Mouse (Mus musculus): ENCODE measurements around the gene Nupl1. TPM values are rescaled to one million over a fixed set of nuclear protein-coding genes. Genes with fewer than 3 reads are reported as not detected.

The Nupl1 gene
- total and polyA plus RNA-seq, 2 experiments, result not detected

DNA sequence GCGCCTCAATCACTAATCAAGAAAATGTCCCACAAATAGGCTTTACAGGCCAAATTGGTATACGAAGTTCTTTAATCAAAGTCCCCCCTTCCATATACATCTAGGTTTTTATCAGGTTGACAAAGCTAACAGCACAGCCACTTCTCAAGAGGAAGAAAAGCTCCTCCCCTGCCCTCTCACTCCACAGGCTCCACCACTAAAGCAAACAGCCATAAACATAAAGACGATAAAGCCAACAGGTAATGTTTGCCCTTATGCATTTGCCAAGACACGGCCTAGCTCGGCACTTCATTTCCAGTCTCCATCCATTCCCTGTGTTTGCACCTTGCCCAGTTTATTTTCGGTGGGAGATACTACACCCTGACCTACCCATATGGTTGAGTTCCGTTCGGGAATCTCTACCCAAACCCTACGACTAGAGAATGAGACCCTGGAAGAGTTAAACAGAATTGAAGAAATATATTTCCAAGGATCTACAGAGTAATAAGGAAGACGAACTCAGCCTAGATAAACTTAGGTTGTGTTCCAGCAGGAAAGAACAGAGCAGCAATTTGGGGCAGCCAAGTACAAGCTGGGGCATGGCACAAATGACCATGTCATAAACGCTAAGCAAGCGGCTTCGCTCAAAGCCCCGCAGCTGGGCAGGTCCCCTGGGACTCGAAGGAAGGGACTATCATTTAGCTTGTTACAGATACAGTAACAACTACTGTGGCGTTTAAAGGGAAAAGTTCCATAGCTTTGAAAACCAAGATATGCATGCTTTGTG lies 80.2 kb downstream of the Nupl1 start:
- DNase-seq (ENCODE audit: extremely low read depth, low read depth, low spot score), result no peak
- TF ChIP-seq CTCF (IDR thresholded peaks at IDR 0.05; ENCODE audit: low read depth, low read length) (no peak), POLR2A (IDR thresholded peaks at IDR 0.05; ENCODE audit: extremely low read depth, insufficient read depth, low read length) (no peak)
- Histone ChIP-seq H3K4me1 (ENCODE audit: control insufficient read depth, insufficient read depth, low read length) (no peaks in the 10 kb centered on the region), H3K79me2 (ENCODE audit: control insufficient read depth, insufficient read depth, low read length) (no peaks in the 10 kb centered on the region), H3K27ac (replicated peaks; ENCODE audit: insufficient read depth, low read depth, low read length) (no peak overlapping the region), H3K9ac (ENCODE audit: low read depth, low read length) (no peak overlapping the region), H3K4me3 (ENCODE audit: insufficient read depth, low read depth, low read length) (no peak overlapping the region), H3K36me3 (ENCODE audit: control insufficient read depth, insufficient read depth, low read length) (no peaks in the 10 kb centered on the region), H3K27me3 (ENCODE audit: control insufficient read depth, insufficient read depth, low read length) (no peaks in the 10 kb centered on the region)
- WGBS, result 80% methylated on average over 16 of the region's 16 CpGs

DNA sequence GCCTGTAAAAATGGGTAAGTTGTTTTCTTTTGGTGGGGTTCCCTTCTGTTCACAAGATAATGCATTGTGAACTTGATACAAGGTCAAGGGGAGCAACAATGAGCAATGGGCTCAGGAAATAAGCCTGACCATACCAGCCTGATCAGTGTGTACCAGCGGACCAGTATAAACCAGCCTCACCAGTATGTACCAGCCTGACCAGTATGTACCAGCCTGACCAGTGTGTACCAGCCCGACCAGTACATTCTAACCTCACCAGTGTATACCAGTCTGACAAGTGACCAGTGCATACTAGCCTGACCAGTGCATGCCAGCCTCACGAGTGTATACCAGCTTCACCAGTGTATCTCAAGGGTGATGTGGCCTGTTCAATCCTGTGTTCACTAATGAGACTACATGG lies 87.9 kb downstream of the Nupl1 start:
- no peak overlapping the region for H3K27ac ChIP-seq (replicated peaks; ENCODE audit: insufficient read depth, low read depth, low read length)
- no peak overlapping the region for H3K4me3 ChIP-seq (ENCODE audit: insufficient read depth, low read depth, low read length)
- DNase-seq (ENCODE audit: extremely low read depth, low read depth, low spot score), result no peak
- TF ChIP-seq CTCF (IDR thresholded peaks at IDR 0.05; ENCODE audit: low read depth, low read length) (no peak), POLR2A (IDR thresholded peaks at IDR 0.05; ENCODE audit: extremely low read depth, insufficient read depth, low read length) (no peak)
- no peaks in the 10 kb centered on the region for H3K4me1 ChIP-seq (ENCODE audit: control insufficient read depth, insufficient read depth, low read length)
- H3K79me2 ChIP-seq (ENCODE audit: control insufficient read depth, insufficient read depth, low read length), result no peaks in the 10 kb centered on the region
- H3K36me3 ChIP-seq (ENCODE audit: control insufficient read depth, insufficient read depth, low read length), result no peaks in the 10 kb centered on the region
- H3K27me3 ChIP-seq (ENCODE audit: control insufficient read depth, insufficient read depth, low read length), result no peaks in the 10 kb centered on the region; the same call in 1 of the 2 replicates
- WGBS, result 91% methylated on average over 3 of the region's 3 CpGs
- H3K9ac ChIP-seq (ENCODE audit: low read depth, low read length), result no peak overlapping the region

DNA sequence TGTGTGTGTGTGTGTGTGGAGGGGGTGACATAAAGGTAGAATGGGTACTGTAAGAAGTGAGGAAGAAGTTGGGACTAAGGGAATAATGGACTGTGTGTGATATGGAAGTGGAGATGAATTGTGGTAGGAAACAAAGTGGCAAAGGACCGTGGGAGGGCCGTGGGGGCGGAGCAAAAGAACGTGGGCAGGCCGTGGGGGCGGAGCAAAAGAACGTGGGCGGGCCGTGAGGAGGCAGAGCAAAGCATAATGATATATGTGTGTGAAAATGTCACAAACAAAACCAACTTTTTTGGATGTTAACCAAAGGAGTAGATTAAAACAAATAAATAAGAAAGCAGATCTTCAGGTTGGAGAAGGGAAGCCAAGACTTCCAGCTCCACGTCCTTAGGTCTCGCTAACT lies 98.9 kb downstream of the Nupl1 start:
- Histone ChIP-seq H3K4me3 (ENCODE audit: insufficient read depth, low read depth, low read length) (no peak overlapping the region), H3K9ac (ENCODE audit: low read depth, low read length) (no peak overlapping the region), H3K4me1 (ENCODE audit: control insufficient read depth, insufficient read depth, low read length) (no peaks in the 10 kb centered on the region), H3K27me3 (ENCODE audit: control insufficient read depth, insufficient read depth, low read length) (no peaks in the 10 kb centered on the region), H3K27ac (replicated peaks; ENCODE audit: insufficient read depth, low read depth, low read length) (no peak overlapping the region), H3K36me3 (ENCODE audit: control insufficient read depth, insufficient read depth, low read length) (no peaks in the 10 kb centered on the region), H3K79me2 (ENCODE audit: control insufficient read depth, insufficient read depth, low read length) (no peaks in the 10 kb centered on the region)
- no peak for DNase-seq (ENCODE audit: extremely low read depth, low read depth, low spot score)
- 76% methylated on average over 11 of the region's 11 CpGs for WGBS
- TF ChIP-seq CTCF (IDR thresholded peaks at IDR 0.05; ENCODE audit: low read depth, low read length) (no peak), POLR2A (IDR thresholded peaks at IDR 0.05; ENCODE audit: extremely low read depth, insufficient read depth, low read length) (no peak)

DNA sequence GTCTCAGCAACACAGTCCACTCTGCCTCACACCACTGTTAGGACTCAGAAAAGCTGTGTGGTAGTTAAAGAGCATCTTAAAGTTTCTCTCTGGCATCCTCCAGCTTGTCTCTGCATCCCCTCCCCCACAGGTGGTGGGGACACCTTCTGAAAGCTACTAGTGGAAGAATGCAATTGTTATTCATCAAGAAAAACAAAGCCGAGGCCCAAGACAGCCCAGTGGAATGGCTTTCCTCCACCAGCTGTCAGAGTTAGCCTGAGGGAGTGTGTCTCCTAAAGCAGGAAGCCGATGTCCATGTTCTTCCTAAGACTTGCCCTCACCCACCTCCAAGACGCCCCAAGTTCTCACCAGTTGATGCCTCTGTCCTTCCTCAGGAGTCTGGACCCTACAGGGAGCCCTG lies 102.3 kb downstream of the Nupl1 start:
- 72% methylated on average over 3 of the region's 3 CpGs for WGBS
- no peaks in the 10 kb centered on the region for H3K36me3 ChIP-seq (ENCODE audit: control insufficient read depth, insufficient read depth, low read length)

GRCm38 (mm10) chr14:60143234-60143633 lies 108.0 kb downstream of the Nupl1 start:
- Histone ChIP-seq H3K9ac (ENCODE audit: low read depth, low read length) (no peak overlapping the region), H3K36me3 (ENCODE audit: control insufficient read depth, insufficient read depth, low read length) (no peaks in the 10 kb centered on the region), H3K27me3 (ENCODE audit: control insufficient read depth, insufficient read depth, low read length) (no peaks in the 10 kb centered on the region), H3K4me1 (ENCODE audit: control insufficient read depth, insufficient read depth, low read length) (no peaks in the 10 kb centered on the region), H3K4me3 (ENCODE audit: insufficient read depth, low read depth, low read length) (no peak overlapping the region), H3K27ac (replicated peaks; ENCODE audit: insufficient read depth, low read depth, low read length) (no peak overlapping the region), H3K79me2 (ENCODE audit: control insufficient read depth, insufficient read depth, low read length) (no peaks in the 10 kb centered on the region)
- no peak for TF ChIP-seq CTCF (IDR thresholded peaks at IDR 0.05; ENCODE audit: low read depth, low read length)
- no peak for TF ChIP-seq POLR2A (IDR thresholded peaks at IDR 0.05; ENCODE audit: extremely low read depth, insufficient read depth, low read length)
- 91% methylated on average over 10 of the region's 10 CpGs for WGBS
- DNase-seq (ENCODE audit: extremely low read depth, low read depth, low spot score), result no peak

More for the DNA sequence above, 102.3 kb downstream of the Nupl1 start:
- no peaks in the 10 kb centered on the region for H3K27me3 ChIP-seq (ENCODE audit: control insufficient read depth, insufficient read depth, low read length)
- no peaks in the 10 kb centered on the region for H3K79me2 ChIP-seq (ENCODE audit: control insufficient read depth, insufficient read depth, low read length)
- DNase-seq (ENCODE audit: extremely low read depth, low read depth, low spot score), result no peak
- H3K9ac ChIP-seq (ENCODE audit: low read depth, low read length), result no peak overlapping the region
- no peaks in the 10 kb centered on the region for H3K4me1 ChIP-seq (ENCODE audit: control insufficient read depth, insufficient read depth, low read length)
- H3K27ac ChIP-seq (replicated peaks; ENCODE audit: insufficient read depth, low read depth, low read length), result no peak overlapping the region
- H3K4me3 ChIP-seq (ENCODE audit: insufficient read depth, low read depth, low read length), result no peak overlapping the region
- TF ChIP-seq CTCF (IDR thresholded peaks at IDR 0.05; ENCODE audit: low read depth, low read length) (no peak), POLR2A (IDR thresholded peaks at IDR 0.05; ENCODE audit: extremely low read depth, insufficient read depth, low read length) (no peak)

GRCm38 (mm10) chr14:60138339-60138738 lies 112.9 kb downstream of the Nupl1 start:
- no peak overlapping the region for H3K4me3 ChIP-seq (ENCODE audit: insufficient read depth, low read depth, low read length)
- TF ChIP-seq CTCF (IDR thresholded peaks at IDR 0.05; ENCODE audit: low read depth, low read length) (no peak), POLR2A (IDR thresholded peaks at IDR 0.05; ENCODE audit: extremely low read depth, insufficient read depth, low read length) (no peak)
- 96% methylated on average over 4 of the region's 4 CpGs for WGBS

More at GRCm38 (mm10) chr14:60138339-60138738, 112.9 kb downstream of the Nupl1 start:
- Histone ChIP-seq H3K27ac (replicated peaks; ENCODE audit: insufficient read depth, low read depth, low read length) (no peak overlapping the region), H3K4me1 (ENCODE audit: control insufficient read depth, insufficient read depth, low read length) (no peaks in the 10 kb centered on the region), H3K9ac (ENCODE audit: low read depth, low read length) (no peak overlapping the region), H3K79me2 (ENCODE audit: control insufficient read depth, insufficient read depth, low read length) (no peaks in the 10 kb centered on the region), H3K27me3 (ENCODE audit: control insufficient read depth, insufficient read depth, low read length) (no peaks in the 10 kb centered on the region), H3K36me3 (ENCODE audit: control insufficient read depth, insufficient read depth, low read length) (no peaks in the 10 kb centered on the region)
- DNase-seq (ENCODE audit: extremely low read depth, low read depth, low spot score), result no peak
